Mouse (Mus musculus): ENCODE results near the gene Auh. TPM values are rescaled to one million over a fixed set of nuclear protein-coding genes. Genes with fewer than 3 reads are reported as not detected.

Gene Auh
- polyA plus RNA-seq, 1 experiment from 2014 or later = 45.1 TPM

DNA sequence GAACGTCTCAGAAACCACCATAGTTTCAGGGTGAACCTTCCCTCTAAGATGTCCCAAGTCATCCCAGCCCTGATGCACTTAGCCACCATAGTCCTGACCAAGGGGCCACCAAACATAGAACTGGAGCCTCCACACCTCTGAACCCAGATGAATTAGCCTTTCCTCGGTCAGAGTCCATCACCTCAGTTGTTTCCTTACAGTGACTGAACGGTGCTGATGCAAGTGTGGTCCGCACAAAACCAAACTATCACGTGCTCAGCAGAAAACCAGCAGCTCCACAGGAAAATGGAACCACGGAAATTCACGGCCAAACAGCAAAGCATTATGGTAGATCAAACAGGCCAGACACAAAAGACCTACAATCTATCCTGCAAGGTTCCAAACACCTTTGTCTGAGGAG, 15.6 kb downstream of the Auh start:
- no peak for ATAC-seq
- Histone ChIP-seq H3K9ac (ENCODE audit: low read depth, low read length) (no peak overlapping the region), H3K4me1 (ENCODE audit: control insufficient read depth, insufficient read depth, low read length) (0 out of 2 replicates have a peak, but pooled peaks cover 3% of the 10 kb centered on the region), H3K27me3 (replicated peaks; ENCODE audit: control insufficient read depth, insufficient read depth, low read length) (no peaks in the 10 kb centered on the region), H3K36me3 (ENCODE audit: control insufficient read depth, insufficient read depth, low read length) (0 out of 2 replicates have a peak, but pooled peaks cover 1% of the 10 kb centered on the region), H3K9me3 (ENCODE audit: control insufficient read depth, low read length) (no peaks in the 10 kb centered on the region), H3K27ac (ENCODE audit: low read length) (no peak overlapping the region), H3K4me3 (ENCODE audit: low read length) (no peak overlapping the region), H3K4me2 (ENCODE audit: low read depth, low read length) (no peak overlapping the region)
- WGBS = 77% methylated on average over 7 of the region's 7 CpGs

DNA sequence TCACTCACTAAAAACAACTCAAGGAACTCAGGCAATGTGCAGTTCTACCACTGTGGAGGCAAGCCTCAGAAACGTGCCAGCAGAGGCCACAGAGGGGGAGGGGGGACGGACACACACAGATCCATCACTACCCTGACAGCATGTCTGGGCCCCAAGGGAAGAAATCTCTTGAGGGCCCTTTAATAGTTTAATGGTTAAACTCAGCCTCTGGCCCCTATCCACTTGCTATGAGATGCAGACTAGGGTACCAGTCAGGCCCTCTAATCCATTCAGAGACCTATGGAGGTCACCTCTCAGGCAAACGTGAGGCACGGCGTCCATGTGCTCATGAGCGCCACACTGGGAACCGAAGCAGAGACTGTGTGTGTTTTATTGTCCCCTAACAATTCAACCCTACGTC, 17.0 kb downstream of the Auh start:
- Histone ChIP-seq H3K4me3 (ENCODE audit: low read length) (no peak overlapping the region), H3K4me2 (ENCODE audit: low read depth, low read length) (no peak overlapping the region), H3K27ac (ENCODE audit: low read length) (no peak overlapping the region), H3K4me1 (ENCODE audit: control insufficient read depth, insufficient read depth, low read length) (0 out of 2 replicates have a peak, but pooled peaks cover 3% of the 10 kb centered on the region), H3K9ac (ENCODE audit: low read depth, low read length) (no peak overlapping the region), H3K9me3 (ENCODE audit: control insufficient read depth, low read length) (no peaks in the 10 kb centered on the region), H3K27me3 (replicated peaks; ENCODE audit: control insufficient read depth, insufficient read depth, low read length) (no peaks in the 10 kb centered on the region), H3K36me3 (ENCODE audit: control insufficient read depth, insufficient read depth, low read length) (peaks cover 5% of the 10 kb centered on the region; the same call in 1 of the 2 replicates)
- ATAC-seq = peak; percentile 65
- WGBS = 44% methylated on average over 8 of the region's 8 CpGs

DNA sequence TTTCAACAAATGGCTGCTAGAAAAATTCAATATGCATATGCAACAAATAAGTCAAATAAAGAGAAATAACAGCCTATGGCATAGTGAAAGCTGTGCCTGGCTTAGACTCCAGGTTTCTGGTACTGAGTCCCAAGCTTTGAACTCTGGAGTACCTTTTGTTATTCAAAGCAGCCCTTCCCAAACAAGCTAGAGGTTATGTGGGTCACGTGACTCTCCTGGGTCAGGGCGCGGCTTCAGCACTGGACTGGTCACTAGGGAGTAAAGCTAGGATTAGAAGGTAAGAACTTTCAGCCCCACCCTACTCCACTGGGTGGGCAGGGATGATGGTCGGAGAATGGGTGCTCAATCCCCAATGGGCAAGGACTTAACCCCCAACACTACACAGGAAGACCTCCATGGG, 18.2 kb downstream of the Auh start:
- Histone ChIP-seq H3K4me1 (ENCODE audit: control insufficient read depth, insufficient read depth, low read length) (0 out of 2 replicates have a peak, but pooled peaks cover 3% of the 10 kb centered on the region), H3K4me2 (ENCODE audit: low read depth, low read length) (no peak overlapping the region), H3K9me3 (ENCODE audit: control insufficient read depth, low read length) (no peaks in the 10 kb centered on the region), H3K27ac (ENCODE audit: low read length) (no peak overlapping the region), H3K27me3 (replicated peaks; ENCODE audit: control insufficient read depth, insufficient read depth, low read length) (no peaks in the 10 kb centered on the region), H3K9ac (ENCODE audit: low read depth, low read length) (no peak overlapping the region), H3K36me3 (ENCODE audit: control insufficient read depth, insufficient read depth, low read length) (peaks cover 5% of the 10 kb centered on the region; the same call in 1 of the 2 replicates), H3K4me3 (ENCODE audit: low read length) (no peak overlapping the region)
- 79% methylated on average over 4 of the region's 4 CpGs for WGBS
- ATAC-seq = no peak

DNA sequence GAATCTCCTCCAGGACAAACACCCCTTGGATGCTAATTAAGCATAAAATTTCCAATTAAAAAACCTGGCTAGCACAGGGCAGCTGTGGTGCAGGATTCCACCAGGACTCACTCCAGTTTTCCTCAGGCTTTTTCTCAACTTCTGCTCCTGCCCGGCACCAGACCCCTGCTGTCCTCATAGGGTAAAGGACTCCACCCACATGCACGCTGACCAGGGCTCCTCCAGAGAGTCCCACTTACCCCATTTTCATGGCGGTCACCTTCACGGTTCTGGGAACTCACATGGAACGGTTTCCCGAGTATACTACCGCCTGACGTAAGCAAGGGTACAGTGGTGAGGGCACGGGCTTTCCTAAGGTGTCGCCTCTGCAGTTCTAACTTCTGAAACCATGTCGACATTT, 23.2 kb downstream of the Auh start:
- Histone ChIP-seq H3K27ac (ENCODE audit: low read length) (no peak overlapping the region), H3K4me1 (ENCODE audit: control insufficient read depth, insufficient read depth, low read length) (peaks cover 4% of the 10 kb centered on the region; the same call in 1 of the 2 replicates), H3K4me2 (ENCODE audit: low read depth, low read length) (no peak overlapping the region), H3K27me3 (replicated peaks; ENCODE audit: control insufficient read depth, insufficient read depth, low read length) (no peaks in the 10 kb centered on the region), H3K4me3 (ENCODE audit: low read length) (no peak overlapping the region), H3K9ac (ENCODE audit: low read depth, low read length) (no peak overlapping the region), H3K36me3 (ENCODE audit: control insufficient read depth, insufficient read depth, low read length) (peaks cover 5% of the 10 kb centered on the region; the same call in 1 of the 2 replicates), H3K9me3 (ENCODE audit: control insufficient read depth, low read length) (no peaks in the 10 kb centered on the region)
- WGBS = 84% methylated on average over 11 of the region's 11 CpGs
- ATAC-seq = no peak

DNA sequence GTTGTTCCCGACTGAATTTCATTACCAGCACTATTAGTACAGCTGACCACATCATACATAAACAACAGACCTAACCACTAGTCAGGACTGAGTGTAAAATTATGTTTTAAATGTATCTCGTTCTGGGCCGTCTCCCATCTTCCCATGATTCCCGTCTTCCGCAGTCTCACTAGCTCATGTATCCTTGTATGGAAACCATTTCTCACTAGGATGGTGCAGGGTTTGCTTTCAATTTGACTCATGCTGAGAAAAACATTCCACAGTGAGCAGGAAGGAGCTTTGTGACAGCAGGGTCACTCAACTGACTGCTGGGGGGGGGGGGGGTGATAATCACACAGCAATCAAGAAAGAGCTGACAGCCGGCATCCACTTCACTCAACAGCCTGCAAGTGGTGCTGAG, 25.3 kb downstream of the Auh start:
- Histone ChIP-seq H3K4me3 (ENCODE audit: low read length) (no peak overlapping the region), H3K4me1 (ENCODE audit: control insufficient read depth, insufficient read depth, low read length) (peaks cover 4% of the 10 kb centered on the region; the same call in 1 of the 2 replicates), H3K9me3 (ENCODE audit: control insufficient read depth, low read length) (no peaks in the 10 kb centered on the region), H3K4me2 (ENCODE audit: low read depth, low read length) (no peak overlapping the region), H3K36me3 (ENCODE audit: control insufficient read depth, insufficient read depth, low read length) (peaks cover 5% of the 10 kb centered on the region; the same call in 1 of the 2 replicates), H3K27me3 (replicated peaks; ENCODE audit: control insufficient read depth, insufficient read depth, low read length) (no peaks in the 10 kb centered on the region), H3K9ac (ENCODE audit: low read depth, low read length) (no peak overlapping the region), H3K27ac (ENCODE audit: low read length) (no peak overlapping the region)
- ATAC-seq = 0 out of 2 replicates have a peak, but pooled peaks have one; percentile 19
- 45% methylated on average over 6 of the region's 6 CpGs for WGBS

DNA sequence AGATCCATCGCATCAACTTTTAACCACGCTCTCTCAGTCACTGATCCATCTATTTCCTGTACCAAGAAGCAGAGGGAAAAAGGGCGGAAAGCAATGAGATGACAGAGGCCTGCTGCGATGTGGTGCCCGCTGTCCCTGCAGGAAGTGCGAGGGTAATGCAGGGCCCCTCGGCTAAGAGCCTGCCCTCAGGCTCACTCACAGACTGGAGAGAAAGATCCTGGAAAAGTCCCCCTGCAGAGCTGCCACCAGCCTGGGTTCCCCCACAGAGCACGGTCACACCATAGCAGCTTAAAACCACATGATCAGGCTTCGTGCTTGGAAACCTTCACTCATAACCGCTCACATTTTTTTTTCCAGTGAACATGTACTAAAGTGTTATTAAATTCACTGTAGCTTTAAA, 25.7 kb downstream of the Auh start:
- Histone ChIP-seq H3K4me3 (ENCODE audit: low read length) (no peak overlapping the region), H3K9me3 (ENCODE audit: control insufficient read depth, low read length) (no peaks in the 10 kb centered on the region), H3K4me1 (ENCODE audit: control insufficient read depth, insufficient read depth, low read length) (peaks cover 4% of the 10 kb centered on the region; the same call in 1 of the 2 replicates), H3K9ac (ENCODE audit: low read depth, low read length) (no peak overlapping the region), H3K36me3 (ENCODE audit: control insufficient read depth, insufficient read depth, low read length) (peaks cover 2% of the 10 kb centered on the region; the same call in 1 of the 2 replicates), H3K27ac (ENCODE audit: low read length) (peak overlapping the region; percentile 57), H3K4me2 (ENCODE audit: low read depth, low read length) (no peak overlapping the region), H3K27me3 (replicated peaks; ENCODE audit: control insufficient read depth, insufficient read depth, low read length) (no peaks in the 10 kb centered on the region)
- WGBS = 46% methylated on average over 10 of the region's 10 CpGs
- peak; percentile 68 for ATAC-seq

DNA sequence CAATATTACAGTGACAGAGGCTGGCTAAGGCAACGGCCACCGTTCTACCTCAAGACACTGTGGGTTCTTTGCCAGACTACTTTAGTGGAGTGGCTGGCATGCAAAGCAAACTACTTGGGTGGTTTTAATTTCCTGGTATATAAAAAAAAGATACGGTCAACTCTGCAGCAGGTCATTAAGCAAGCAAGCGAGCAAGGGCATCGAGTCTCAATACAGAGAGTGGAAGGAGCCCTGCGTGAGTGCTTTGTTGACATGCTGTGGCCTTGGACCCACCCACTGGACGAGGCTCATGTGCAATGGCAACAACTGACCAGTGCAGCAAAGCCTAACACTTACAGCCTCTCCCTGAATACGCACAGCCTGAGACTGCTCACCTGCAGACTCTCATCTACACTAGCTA, 27.0 kb downstream of the Auh start:
- 79% methylated on average over 8 of the region's 8 CpGs for WGBS
- Histone ChIP-seq H3K4me2 (ENCODE audit: low read depth, low read length) (no peak overlapping the region), H3K9me3 (ENCODE audit: control insufficient read depth, low read length) (no peaks in the 10 kb centered on the region), H3K27me3 (replicated peaks; ENCODE audit: control insufficient read depth, insufficient read depth, low read length) (no peaks in the 10 kb centered on the region), H3K4me1 (ENCODE audit: control insufficient read depth, insufficient read depth, low read length) (peaks cover 4% of the 10 kb centered on the region; the same call in 1 of the 2 replicates), H3K27ac (ENCODE audit: low read length) (no peak overlapping the region), H3K36me3 (ENCODE audit: control insufficient read depth, insufficient read depth, low read length) (no peaks in the 10 kb centered on the region), H3K9ac (ENCODE audit: low read depth, low read length) (no peak overlapping the region), H3K4me3 (ENCODE audit: low read length) (no peak overlapping the region)
- ATAC-seq = no peak

DNA sequence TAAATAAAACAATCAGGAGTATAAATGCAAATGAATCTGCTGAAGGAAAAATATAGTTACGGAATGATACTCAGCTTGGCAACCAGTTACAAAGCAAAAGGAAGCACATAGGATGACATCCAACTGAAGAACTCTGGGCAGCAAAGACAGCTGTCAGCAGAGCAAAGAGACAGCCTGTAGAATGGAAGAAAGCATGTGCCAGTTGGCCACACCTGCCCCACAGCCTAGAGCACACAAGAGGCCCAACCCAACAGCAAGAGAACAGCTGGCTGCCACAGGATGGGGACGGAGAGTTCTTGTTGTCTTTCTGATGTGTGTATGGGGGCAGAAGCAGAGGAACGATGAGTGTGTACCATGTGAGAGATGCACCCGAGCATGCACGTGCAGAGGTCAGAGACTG, 29.8 kb downstream of the Auh start:
- peaks cover 4% of the 10 kb centered on the region; the same call in 1 of the 2 replicates for H3K4me1 ChIP-seq (ENCODE audit: control insufficient read depth, insufficient read depth, low read length)
- no peak overlapping the region for H3K4me2 ChIP-seq (ENCODE audit: low read depth, low read length)
- ATAC-seq = no peak
- no peak overlapping the region for H3K4me3 ChIP-seq (ENCODE audit: low read length)
- H3K27me3 ChIP-seq (replicated peaks; ENCODE audit: control insufficient read depth, insufficient read depth, low read length) = no peaks in the 10 kb centered on the region
- no peak overlapping the region for H3K9ac ChIP-seq (ENCODE audit: low read depth, low read length)
- H3K9me3 ChIP-seq (ENCODE audit: control insufficient read depth, low read length) = no peaks in the 10 kb centered on the region
- no peak overlapping the region for H3K27ac ChIP-seq (ENCODE audit: low read length)
- no peaks in the 10 kb centered on the region for H3K36me3 ChIP-seq (ENCODE audit: control insufficient read depth, insufficient read depth, low read length)
- 84% methylated on average over 5 of the region's 5 CpGs for WGBS

DNA sequence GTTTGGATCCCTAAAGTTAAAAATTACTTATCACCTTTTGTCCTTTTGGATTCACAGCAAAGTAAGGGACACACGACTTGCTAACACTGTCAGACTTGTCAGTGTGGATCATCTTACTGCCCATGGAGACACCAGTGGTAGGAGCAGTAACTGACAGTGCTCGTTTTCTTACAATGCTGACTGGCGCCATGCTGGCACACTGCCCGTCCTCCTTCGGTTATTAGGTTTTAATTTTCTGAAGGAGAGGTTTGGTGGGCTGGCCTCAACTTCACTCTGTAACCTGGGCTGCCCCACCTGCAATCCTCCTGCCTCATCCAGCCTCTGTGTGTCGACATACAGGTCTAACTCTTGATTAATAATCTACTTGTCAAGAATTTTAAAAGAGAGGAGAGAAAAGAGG, 31.7 kb downstream of the Auh start:
- ATAC-seq = no peak
- WGBS = 74% methylated on average over 6 of the region's 6 CpGs

DNA sequence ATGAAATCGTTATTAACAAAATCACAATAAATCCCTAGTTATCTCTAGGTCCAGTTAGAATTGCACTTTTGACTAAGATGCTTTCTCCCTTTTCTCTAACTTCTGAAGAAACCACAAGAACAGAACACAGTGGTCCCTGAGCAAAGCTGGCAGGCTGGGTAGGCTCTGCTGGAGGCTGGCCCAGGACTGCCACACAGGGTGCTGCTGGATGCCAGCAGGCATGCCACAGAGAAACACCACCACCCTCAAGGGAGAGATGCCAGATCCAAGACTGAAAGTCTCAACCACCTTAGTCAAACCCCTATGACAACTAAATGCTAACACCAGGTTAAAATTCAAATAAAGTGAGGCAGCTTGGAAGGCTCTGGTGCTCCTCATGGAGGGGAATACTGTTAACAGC, 36.7 kb downstream of the Auh start:
- WGBS = 96% methylated on average over 1 of the region's 1 CpGs
- Histone ChIP-seq H3K9ac (ENCODE audit: low read depth, low read length) (no peak overlapping the region), H3K27ac (ENCODE audit: low read length) (no peak overlapping the region), H3K36me3 (ENCODE audit: control insufficient read depth, insufficient read depth, low read length) (no peaks in the 10 kb centered on the region), H3K4me2 (ENCODE audit: low read depth, low read length) (no peak overlapping the region), H3K9me3 (ENCODE audit: control insufficient read depth, low read length) (no peaks in the 10 kb centered on the region), H3K27me3 (replicated peaks; ENCODE audit: control insufficient read depth, insufficient read depth, low read length) (no peaks in the 10 kb centered on the region), H3K4me3 (ENCODE audit: low read length) (no peak overlapping the region), H3K4me1 (ENCODE audit: control insufficient read depth, insufficient read depth, low read length) (peaks cover 7% of the 10 kb centered on the region)
- ATAC-seq = no peak

More for the DNA sequence above, 31.7 kb downstream of the Auh start:
- Histone ChIP-seq H3K27me3 (replicated peaks; ENCODE audit: control insufficient read depth, insufficient read depth, low read length) (no peaks in the 10 kb centered on the region), H3K9ac (ENCODE audit: low read depth, low read length) (no peak overlapping the region), H3K4me3 (ENCODE audit: low read length) (no peak overlapping the region), H3K4me1 (ENCODE audit: control insufficient read depth, insufficient read depth, low read length) (no peaks in the 10 kb centered on the region), H3K36me3 (ENCODE audit: control insufficient read depth, insufficient read depth, low read length) (no peaks in the 10 kb centered on the region), H3K9me3 (ENCODE audit: control insufficient read depth, low read length) (no peaks in the 10 kb centered on the region), H3K4me2 (ENCODE audit: low read depth, low read length) (no peak overlapping the region), H3K27ac (ENCODE audit: low read length) (no peak overlapping the region)

Measured in intestine, embryonic 16.5 days (tissue).